Mouse (Mus musculus) spleen, postnatal 0 days (tissue): ENCODE results near the gene Gm47969. TPM values are rescaled to one million over a fixed set of nuclear protein-coding genes. Genes with fewer than 3 reads are reported as not detected.

ENCODE experiments used
- polyA plus RNA-seq: library from polyadenylated mRNA; unstranded; fragments of >200 nt; fragmentation: Nextera tagmentation; extraction: Ambion mirVana; gene quantifications from 2 replicates; pipeline ENCODE4 v1.2.1, GENCODE M21; 2015

Gene Gm47969
- polyA plus RNA-seq = not detected in 2 replicates

DNA sequence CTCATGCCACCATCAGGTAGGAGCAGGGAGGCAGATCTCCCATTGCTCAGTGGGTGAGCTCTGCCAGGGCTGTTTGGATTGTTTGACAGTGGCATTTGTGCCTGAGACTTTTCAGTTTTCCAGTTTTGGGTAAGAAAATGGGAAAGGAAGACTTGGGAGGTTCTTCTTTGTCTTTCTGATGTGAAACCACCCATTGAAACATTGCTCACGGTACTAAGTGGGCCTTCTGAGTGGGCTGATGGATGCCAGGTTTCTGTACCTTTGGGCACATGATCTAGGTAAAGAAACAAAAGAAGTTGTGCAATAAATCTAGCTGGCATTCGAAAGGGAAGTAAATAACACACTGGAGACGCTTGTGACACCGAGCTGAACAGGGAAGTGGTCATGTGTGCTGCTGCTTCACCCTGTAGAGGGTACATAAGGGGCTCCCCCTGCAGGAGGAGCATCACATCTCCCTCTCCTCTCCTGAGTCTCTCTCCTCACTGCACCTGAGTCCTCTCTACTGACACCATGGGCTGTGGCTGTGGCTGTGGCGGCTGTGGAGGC, at the start of gene Gm47969:
TSS of gene Gm47969 (plus strand) at position 51 of the 546 bp plus-strand sequence.

DNA sequence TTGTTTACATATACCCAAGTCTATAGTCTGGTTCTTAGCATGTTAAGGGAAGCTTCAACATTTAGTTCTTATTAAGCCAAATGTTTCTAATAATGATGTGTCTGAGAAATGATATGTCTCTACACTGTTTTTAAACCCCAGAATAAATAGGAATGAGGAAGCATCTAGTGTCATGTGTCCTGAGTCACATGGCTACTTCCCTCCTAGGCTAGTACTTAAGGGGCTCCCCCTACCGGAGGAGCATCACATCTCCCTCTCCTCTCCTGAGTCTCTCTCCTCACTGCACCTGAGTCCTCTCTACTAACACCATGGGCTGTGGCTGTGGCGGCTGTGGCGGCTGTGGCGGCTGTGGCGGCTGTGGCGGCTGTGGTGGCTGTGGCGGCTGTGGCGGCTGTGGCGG, 44.4 kb upstream of the Gm47969 start, which contains the start of gene Gm47959:
TSS of gene Gm47959 (plus strand) at position 243 of the 400 bp plus-strand sequence.

GRCm38 (mm10) chr1:83038109-83038672, 6.5 kb upstream of the Gm47969 start, which contains the start of gene Slc19a3:
TSS of gene Slc19a3 (minus strand) at chr1:83038448.

GRCm38 (mm10) chr1:83042380-83042779, 2.4 kb upstream of the Gm47969 start, which contains the start of gene Krtap28-10:
TSS of gene Krtap28-10 (minus strand) at chr1:83042480.

GRCm38 (mm10) chr1:83059278-83059677, 14.5 kb downstream of the Gm47969 start, which contains the start of gene A030005K14Rik:
TSS of gene A030005K14Rik (minus strand) at chr1:83059378.

GRCm38 (mm10) chr1:83060643-83061042, 15.9 kb downstream of the Gm47969 start, which contains the start of gene Krtap28-13:
TSS of gene Krtap28-13 (plus strand) at chr1:83060930.

Other genes with a start within 250 kb of the Gm47969 start
- gene Agfg1, start 205.4 kb upstream of the Gm47969 start, polyA plus RNA-seq = 25.4 and 30.3 TPM in 2 replicates
- gene A030005L19Rik, start 131.6 kb upstream of the Gm47969 start, polyA plus RNA-seq = 0.31 and 0.55 TPM in 2 replicates
- gene A030014E15Rik, start 120.0 kb upstream of the Gm47969 start, polyA plus RNA-seq = not detected in 2 replicates
- not detected in 2 replicates for gene Gm6217, start 113.5 kb upstream of the Gm47969 start, polyA plus RNA-seq
- gene A030003K21Rik, start 101.5 kb upstream of the Gm47969 start, polyA plus RNA-seq = not detected in 2 replicates
- not detected in 2 replicates for gene Gm7544, start 88.9 kb upstream of the Gm47969 start, polyA plus RNA-seq
- gene Gm47955, start 84.6 kb upstream of the Gm47969 start, polyA plus RNA-seq = not detected in 2 replicates
- not detected in 2 replicates for gene Gm47959, start 44.4 kb upstream of the Gm47969 start, polyA plus RNA-seq
- gene Slc19a3, start 6.5 kb upstream of the Gm47969 start, polyA plus RNA-seq = 0.06 TPM in 2 replicates
- not detected in 2 replicates for gene Krtap28-10, start 2.5 kb upstream of the Gm47969 start, polyA plus RNA-seq
- not detected in 2 replicates for gene A030005K14Rik, start 14.4 kb downstream of the Gm47969 start, polyA plus RNA-seq
- gene Krtap28-13, start 16.0 kb downstream of the Gm47969 start, polyA plus RNA-seq = not detected in 2 replicates
- gene Ccl20, start 71.8 kb downstream of the Gm47969 start, polyA plus RNA-seq = not detected in 2 replicates
- not detected in 2 replicates for gene Daw1, start 114.8 kb downstream of the Gm47969 start, polyA plus RNA-seq